Mouse (Mus musculus) CH12F3 (cell line): ENCODE results near the gene Adora1.

Experiments
- in situ Hi-C: fragments of 300-500 bp; cut with MboI; formaldehyde crosslinking; loops from 2 replicates; pipeline ENCODE4 v1.14.3; 2020; ENCODE audit warnings: low sequenced_read_pairs

Gene Adora1

DNA sequence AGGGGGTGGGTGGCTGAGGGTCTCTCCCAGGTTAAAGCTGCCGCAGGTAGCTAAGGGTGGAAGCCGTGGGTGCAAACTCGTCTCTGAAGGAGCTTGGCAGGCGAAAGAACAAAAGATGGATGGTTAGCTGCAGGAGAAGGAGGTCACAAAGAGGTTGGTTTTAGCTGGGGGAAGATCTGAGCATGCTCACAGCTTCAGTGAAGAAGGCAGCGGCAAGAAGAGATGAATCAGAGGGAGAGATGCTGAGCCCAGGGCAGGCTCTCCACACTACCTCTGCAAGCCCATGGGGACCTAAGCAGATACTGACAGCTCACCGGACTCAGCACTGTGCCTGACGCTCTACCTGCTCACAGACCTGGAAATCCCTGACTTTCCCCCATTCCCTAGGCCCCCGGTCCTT is 6.1 kb upstream of the Adora1 start:
- in situ Hi-C loops: loop anchor here (5.0 kb wide), 1 partner anchor 89 kb away; no protein-coding TSS in a partner anchor

DNA sequence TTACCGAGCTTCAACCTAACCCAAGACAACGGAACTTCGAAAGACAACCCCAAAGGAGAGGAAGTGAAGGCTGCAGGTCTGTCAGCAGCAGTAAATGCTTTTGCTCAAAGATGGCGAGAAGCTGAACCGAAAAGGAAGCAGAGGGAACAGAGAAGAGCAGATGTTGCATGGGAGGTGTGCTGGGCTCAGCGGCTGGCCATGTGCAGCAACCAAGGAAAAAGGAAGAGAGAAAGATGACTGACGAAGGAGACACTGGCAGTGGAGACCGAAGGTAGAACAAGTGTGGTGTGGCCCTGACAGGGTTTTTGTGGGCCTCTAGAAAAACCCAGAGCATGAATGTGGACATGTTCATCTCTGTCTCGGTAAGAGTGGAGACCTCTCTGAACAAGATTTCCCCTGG is 5.5 kb upstream of the Adora1 start:
- in situ Hi-C loops: loop anchor here (5.0 kb wide), 1 partner anchor 88 kb away; no protein-coding TSS in a partner anchor

DNA sequence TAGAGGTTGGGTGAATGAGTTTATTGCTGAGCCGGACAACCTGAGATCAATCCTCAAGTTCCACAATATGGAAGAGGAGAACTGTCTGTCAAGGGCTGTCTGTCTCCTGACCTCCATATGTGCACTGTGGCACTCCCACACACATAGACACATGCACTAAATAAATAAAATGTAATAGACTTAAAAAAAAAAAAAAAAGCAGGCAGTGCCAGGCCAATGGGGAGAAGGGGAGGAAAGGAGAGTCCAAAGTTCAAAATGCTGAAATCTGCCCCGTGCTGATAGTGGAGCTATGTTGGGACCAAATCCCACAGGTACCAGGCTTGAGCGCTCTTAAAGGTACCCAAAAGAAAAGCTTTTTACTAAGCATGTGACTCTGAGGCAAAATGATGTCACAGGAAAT is 2.2 kb upstream of the Adora1 start:
- in situ Hi-C loops: no loop called here

DNA sequence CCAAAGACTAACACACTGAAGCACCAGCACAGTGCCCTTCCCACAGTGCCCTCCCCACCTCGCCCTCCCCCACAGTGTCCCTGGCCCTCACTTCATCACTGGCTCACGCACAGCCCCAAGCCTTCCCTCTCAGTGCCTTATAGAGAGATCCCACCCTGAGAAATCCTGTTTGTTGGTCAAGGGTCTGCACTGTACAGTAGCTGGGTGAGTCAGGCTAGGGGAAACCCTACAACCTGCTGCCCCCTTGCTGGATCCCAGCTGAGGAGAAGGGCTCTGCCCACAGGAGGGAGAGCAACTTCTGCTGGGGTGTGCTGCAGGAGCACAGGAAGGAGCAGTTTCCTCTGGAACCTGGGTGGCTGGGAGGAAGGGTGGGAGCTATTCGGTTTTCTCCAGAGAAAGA is 911 bp upstream of the Adora1 start:
- in situ Hi-C loops: no loop called here

DNA sequence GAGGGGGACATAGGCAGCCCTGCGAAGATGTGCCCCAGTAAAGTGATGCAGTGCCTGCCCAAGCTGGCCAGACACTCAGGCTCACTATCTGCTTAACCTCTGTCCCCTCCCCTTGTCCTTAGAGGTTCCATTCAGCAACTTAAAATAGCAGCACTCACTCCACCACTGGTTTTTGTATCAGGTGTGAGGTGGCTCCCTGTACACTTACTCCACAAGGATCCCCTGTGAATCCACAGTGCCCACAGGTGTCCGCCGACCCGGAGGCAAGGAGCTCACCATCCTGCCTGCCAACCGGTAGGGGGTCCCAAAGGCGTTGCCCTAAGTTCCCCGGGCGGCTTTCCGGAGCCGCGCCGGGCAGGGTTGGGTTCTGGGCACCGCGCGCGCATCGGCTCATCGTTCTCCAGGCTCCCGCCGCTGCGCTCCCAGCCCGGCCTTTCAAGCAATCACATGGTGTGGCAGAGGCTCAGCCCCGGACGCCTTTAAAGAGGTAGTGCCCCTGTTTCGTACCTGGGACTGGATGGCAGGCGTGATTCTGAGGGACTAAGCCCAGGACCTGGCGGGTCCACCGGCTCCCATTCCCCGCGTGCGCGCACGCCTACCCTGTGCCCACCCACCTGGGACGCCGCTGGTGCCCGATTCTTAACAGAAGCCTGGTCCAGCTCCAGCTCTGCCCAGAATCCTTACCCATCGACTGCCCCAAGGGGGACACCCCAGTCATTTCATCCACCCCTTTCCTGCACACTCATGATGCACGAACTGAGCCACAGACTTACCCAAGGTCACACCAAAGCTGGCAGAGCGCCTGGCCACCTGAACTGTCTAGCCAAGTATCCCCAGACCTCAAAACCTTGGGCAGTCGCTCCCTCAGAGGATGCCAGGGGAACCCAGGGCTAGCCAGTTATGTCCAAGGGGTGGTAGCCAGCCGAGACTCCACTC is 508 bp downstream of the Adora1 start:
- in situ Hi-C loops: no loop called here

DNA sequence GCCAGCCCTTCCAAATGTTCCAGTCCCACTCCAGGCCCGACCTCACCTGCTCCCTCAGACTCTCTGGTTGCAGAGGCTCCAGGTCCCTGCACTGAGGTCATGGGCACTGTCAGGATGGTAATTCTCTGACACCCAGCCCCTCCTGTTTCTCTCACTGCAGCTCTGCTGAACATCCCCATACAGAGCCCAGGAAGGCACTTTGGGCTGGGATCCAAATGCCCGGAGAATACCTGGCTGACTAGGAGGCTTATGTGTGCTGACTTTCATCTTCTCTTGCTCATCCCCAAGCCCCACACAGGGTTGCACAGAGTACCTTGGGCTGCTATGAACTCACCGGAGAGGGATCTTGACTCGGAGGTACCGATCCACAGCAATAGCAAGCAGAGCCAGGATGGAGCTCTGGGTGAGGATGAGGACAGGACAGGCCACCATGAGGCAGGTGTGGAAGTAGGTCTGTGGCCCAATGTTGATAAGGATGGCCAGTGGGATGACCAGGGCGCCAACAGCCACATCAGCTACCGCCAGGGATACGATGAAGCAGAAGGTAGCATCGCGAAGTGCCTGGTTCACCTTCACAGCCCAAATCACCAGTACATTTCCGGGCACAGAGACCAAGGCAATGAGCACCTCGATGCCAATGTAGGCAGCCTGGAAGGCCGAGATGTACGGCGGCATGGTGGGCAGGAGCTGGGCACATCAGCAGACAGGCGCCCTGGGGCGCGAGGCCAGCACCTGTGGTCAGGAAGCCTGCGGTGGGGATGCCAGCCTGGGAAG is 1.4 kb downstream of the Adora1 start:
- in situ Hi-C loops: no loop called here

DNA sequence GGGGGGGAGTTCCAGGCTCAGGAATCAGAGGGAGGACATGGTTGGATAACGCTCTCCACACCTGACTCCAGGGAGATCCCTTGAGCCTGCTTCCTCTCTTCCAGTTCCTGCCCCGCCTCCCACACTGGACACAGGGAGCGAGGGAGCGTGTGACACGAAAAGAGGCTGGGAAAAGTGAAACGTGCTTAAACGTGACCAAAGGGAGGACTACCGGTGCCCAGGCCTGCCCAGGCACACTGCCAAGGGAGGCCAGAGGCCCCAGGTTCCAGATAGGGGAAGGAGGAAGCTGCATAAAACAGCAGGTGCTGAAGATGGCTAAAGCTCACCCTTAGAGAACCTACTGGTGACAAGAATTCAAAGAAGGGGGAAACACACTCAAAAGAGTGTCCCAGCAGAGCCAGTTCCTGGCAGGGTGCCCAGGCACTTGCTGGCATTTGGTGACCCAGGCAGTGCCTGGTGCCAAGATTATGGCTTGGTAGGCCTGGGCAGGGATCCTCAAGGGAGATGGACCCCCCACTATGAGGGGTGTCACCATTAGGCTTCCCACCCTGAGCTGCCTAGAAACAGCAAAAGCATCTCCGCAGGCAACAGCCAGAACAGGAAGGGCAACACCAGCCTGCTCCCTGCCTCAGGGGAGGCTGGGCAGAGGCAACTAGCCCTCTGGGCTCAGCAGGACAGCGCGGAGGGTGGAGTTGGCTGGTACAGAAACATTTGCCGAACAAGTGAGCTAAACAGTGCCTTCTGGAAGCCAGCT is 2.3 kb downstream of the Adora1 start:
- in situ Hi-C loops: no loop called here

DNA sequence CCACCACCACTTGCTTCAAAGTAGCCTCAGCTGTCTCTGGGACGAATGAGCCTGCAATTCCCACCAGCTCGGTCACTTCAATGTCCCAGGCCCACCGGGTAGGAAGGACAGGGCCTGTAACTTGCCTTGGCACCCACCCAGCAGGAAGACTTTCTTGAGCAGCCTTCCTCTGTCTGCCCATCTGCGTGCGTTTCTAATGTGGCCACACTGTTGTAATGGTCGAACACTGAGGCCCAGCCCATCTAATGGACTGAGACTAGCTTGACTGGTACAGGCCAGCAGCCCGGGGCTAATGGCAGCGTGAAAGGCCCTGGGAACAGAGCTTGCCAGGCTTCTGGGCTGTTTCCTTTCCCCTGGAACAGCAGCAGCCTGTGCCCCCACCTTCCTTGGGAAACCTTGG is 2.9 kb downstream of the Adora1 start:
- in situ Hi-C loops: no loop called here

DNA sequence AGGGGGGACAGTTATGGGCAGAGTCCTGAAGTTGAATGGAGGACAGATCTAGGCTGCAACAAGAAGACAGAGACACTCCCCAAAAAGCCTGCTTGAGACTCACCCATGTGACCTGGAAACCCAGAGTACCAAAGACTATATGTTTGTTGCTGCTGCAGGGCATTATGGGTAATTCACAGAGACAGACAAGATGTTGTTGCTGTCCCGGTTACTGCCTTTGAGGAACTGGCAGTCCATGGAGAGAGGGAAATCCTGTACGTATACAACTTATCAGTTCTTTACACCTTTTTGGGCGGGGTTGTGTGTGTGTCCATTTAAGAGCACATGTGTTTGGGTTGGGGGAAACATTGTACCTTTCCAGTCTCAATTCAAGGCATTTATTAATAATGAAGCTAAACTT is 3.5 kb downstream of the Adora1 start:
- in situ Hi-C loops: no loop called here

DNA sequence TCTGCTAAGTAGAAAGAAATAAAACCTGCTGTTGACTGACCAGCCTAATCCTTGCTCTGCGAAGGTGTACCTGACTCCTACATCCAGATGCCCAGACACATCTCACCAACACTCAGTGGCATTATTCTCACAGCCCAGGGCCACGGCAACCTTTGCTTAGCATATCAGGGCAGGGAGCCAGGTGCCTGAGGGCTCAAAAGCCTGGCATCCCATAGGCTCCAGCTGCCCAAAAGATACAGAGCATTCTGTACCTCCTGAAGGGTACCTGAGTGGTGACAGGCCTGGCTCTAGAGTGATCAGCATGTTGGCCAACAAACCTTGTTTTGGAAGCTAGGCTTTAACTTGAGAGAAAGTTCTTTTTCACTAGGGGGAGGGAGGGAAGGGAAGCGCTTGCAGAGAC is 4.0 kb downstream of the Adora1 start:
- in situ Hi-C loops: no loop called here

DNA sequence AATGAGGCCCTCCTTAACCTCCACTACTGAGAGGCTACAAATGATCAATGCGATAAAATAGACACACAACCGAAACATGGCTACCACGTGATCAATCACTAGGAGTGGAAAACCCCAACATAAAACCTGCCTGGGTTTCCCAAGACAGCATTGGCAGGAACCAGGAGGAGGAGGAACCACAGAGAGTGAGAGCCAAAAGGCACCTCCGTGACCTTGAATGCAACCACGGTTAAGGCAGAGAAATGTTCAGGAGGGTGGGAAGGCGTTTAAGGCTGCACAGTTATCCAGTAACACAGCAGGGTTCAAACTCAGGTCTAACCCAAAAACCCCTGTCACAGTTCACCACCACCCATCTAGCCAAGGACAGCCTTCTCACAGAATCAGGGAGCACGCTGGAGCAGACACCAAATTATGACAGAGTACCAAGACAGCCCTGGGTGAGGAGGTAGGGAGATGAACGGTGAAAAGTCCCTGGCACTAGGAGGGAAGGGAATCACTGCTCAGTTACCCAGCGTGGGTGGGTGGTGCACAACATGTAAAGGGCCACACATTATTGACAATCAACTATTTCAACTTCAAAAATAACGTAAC is 4.5 kb downstream of the Adora1 start:
- in situ Hi-C loops: no loop called here

DNA sequence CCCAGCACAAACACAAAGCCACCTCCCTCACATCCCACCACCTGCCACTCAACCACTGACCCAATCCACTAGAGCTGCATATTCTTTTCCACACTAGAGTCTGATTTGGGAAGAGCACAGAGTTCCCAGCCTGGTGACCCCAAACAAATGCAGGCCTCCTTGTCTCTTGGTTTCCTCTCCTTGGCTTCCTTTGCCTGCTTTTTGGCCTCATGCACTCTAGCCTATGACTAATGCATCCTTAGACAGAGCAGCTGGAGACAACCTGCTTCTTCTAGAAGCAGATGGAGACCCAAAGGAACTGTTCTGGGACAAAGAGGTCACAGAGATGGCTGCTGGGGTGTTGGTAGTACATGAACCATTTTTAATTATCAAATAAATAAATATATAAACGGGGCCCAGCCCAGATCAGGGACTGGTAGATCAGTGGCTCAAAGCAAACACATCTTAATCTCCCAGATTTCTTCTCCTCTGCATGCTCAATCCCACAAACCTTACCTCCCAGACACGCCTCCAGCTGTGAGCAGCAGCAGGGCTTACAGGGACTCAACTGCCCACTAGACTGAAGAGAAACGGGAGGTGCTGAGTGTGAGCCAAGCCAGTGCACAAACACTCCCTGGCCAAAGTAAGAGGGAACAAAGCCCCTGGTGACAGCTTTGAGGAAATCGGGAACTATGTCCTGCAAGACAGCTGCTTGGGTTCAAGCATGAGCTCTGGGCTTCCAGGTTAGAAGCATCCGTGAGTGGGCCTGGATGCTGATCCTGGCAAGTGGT is 5.2 kb downstream of the Adora1 start:
- in situ Hi-C loops: no loop called here

DNA sequence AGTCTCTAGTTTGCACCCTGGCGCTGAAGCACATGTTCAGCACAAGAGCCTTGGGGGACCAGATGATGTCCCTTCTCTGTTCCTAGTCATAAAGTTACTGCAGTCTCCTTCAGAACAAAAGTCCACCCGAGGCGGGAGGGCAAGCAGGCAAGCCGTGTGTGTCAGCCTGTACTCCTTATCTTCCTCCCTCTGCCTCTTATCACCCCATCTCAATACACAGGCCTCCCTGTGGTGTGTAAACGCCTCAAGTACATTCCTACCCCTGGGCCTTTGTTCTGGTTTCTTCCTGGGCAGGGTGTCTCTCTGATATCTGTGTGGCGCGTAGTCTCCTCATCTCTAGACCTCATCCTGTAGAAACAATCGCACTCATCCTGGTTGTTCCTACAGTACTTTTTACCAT is 8.5 kb downstream of the Adora1 start:
- in situ Hi-C loops: no loop called here

DNA sequence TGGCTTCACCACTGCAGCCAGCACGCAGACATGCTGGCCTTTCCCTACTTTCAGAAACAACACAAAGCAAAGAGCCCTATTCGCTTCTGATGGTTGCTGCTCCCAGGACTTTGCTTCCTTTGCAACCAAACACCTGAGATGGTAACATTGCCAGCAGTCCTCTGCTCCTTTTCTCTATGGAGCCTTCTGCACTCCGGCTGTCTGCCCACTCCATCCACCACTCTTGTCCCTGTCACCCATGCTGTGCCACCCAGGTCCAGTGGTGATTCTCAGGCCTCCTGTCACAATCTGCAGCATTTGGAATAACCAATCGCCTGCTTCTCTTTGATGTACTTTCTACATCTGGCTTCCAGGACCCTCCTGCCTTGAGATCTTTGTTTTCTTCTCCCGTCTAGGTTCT is 9.9 kb downstream of the Adora1 start:
- in situ Hi-C loops: no loop called here

DNA sequence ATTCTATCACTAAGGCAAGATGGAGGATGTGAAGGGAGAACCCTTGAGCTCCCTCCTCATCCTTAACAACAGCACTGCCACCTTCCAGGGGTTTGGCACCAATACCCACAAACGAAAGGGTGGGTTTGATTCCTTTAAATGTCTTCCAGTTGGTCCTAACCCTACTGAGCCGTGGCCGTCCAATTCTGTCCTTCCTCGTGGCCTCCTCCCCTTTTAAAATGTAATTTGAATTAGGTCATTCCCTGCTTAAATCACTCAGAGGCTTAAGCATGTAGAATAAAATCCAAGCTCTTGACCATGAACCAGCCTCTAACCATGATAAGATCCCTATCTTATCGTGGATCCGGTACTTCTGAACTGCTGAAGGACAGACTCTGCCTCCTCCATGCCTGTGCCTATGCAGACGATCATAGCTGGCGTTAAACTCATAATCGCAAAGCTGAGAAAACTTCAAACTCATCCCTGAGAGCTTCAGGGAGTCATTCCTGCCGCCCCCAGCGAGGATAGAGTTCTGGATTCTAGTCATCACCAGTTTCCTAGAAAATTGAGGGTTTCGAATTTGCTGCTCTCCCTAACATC is 10.5 kb downstream of the Adora1 start:
- in situ Hi-C loops: no loop called here

DNA sequence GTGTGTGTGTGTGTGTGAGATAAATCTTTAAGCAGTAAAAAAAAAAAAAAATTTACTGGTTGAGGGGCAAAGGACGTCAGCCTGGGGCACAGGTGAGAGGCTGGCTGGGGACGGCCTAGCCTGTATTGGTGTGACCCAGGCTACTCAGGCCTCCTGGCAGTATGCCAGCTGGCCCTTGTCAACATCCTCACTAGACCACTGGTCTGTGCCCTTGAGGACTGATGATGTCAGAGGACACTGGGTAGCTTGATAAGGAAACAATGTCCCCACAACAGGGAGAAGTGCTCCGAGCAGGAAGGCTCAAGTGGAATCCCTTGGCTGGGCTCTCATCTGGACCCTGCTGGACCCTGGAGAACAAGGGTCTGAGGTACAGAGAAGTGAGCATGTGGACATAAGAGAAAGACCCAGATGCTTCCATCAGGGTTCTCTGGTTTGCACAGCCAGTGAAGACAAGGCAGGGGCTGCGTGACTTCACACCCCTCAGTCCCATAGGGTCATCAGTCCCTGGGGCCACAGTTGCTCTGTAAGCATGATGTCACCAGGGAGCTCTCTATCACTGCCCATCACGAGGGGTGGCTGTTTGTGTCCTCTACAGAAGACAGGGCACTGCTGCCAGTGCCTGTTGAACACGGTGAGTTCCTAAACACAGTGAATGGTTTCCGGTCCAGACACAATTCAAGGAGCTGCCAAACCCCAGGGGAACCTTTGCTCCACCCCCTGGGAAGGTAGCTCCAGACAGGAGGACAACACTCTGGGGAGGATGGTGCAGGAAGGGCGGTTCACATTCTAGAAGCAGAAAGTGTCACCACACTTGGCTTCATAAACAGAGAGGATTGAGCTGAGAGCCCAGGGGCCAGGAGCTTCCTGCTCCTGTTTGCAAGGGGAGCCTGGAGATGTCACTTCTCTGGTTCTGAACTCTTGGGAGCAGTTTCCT is 12.8 kb downstream of the Adora1 start:
- in situ Hi-C loops: no loop called here

DNA sequence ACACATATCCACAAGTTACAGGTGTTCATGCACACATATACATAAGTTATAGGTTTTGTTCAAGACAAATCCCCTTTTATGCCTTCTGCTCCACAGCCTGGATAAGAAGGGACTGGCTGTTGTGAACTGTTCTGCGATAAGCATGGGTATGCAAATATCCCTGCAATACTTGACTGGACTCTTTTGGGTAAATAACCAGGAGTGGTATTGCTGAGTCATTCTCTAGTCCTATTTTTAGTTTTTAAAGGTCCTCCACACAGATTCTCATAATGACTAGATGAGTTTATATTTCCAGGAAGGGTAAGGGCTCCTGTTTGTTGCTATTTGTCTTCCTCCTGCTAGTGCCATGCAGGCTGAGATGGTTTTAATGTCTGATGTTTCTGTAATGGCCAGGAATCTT is 14.1 kb downstream of the Adora1 start:
- in situ Hi-C loops: no loop called here

DNA sequence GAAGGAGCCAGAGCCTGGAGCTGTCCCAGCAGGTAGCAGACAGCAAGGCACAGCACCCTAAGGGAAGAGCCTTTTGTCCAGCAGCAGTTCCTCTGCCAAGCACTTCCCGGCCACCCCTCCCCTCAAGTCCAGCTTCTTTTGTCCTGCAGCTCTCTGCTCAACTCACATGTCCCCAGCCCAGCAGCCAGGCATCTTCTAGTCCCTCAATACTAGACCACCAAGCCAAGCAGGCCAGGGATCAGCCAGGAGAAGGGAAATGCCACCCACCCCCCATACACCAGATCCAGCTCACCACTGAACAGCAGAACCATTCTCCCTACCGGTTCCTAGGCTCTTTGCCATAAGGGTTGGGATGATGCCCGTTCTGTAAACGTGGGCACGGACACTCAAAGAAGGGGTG is 15.6 kb downstream of the Adora1 start:
- in situ Hi-C loops: no loop called here

DNA sequence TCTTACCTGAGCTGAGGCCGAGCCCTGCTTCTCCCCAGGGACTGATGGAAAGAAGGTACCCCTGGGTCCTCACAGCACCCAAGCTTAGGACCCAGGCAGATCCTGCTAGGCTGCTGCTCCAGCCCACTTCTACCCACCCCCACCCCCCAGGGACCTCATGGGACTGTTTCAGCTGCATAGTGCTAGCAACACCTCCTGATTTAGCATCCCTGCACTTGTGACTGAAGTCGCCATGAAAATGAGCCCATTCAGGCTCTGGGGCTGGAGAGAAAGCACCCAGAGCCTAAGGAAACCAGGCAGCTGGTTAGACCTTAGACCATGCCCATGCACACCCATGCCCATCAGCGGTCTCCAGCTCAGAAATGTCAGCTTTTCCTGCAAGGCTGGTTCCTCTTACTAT is 17.3 kb downstream of the Adora1 start:
- in situ Hi-C loops: no loop called here
